Mouse (Mus musculus) gastrocnemius, postnatal 4 days (tissue): Measurements from ENCODE around the gene Babam2. TPM values are rescaled to one million over a fixed set of nuclear protein-coding genes. Genes with fewer than 3 reads are reported as not detected.

Source experiments
- DNase-seq, 2 experiments: peaks; one replicate each; pipeline ENCODE4 v3.0.0; 2021 to 2022; ENCODE audit warnings: low spot score in 2 of 2, mixed read lengths in 2 of 2
- total RNA-seq, 2 experiments: library from RNA; stranded (reverse); gene quantifications; 2 replicates each; pipeline ENCODE4 v1.2.3; 2021

The Babam2 gene
- total RNA-seq, 2 experiments from 2014 or later = 45.0 to 51.0 TPM

GRCm38 (mm10) chr5:31876216-31876974, 178.9 kb downstream of the Babam2 start:
- peak in 1 of 2 experiments; percentile 24 for DNase-seq

DNA sequence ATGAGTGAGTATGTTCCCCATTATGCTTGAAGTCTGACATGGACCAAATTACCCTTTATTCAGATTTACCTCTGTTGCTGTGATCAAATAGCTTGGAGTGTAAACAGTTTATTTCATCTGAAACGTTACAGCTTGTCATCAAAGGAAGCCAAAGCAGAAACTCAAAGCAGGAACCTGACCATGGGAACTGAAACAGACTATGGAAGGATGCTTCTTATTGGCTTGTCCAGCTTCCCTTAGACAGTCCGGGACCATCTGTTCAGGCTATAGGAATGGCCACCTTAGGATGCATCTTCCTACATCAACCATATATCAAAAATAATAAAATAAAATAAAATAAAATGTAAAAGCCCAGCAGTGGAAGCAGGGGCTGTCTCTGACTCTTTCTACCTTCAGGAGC, 183.0 kb downstream of the Babam2 start:
- DNase-seq = no peak

- no peak for DNase-seq
Observed at GRCm38 (mm10) chr5:31882297-31882696, 184.8 kb downstream of the Babam2 start.

- no peak for DNase-seq
Observed at GRCm38 (mm10) chr5:31884962-31885361, 187.5 kb downstream of the Babam2 start.

- DNase-seq = no peak
Observed at GRCm38 (mm10) chr5:31887590-31887989, 190.1 kb downstream of the Babam2 start.

- DNase-seq = no peak
Observed at GRCm38 (mm10) chr5:31888341-31888740, 190.9 kb downstream of the Babam2 start.

GRCm38 (mm10) chr5:31892631-31893030, 195.1 kb downstream of the Babam2 start:
- DNase-seq = no peak

DNA sequence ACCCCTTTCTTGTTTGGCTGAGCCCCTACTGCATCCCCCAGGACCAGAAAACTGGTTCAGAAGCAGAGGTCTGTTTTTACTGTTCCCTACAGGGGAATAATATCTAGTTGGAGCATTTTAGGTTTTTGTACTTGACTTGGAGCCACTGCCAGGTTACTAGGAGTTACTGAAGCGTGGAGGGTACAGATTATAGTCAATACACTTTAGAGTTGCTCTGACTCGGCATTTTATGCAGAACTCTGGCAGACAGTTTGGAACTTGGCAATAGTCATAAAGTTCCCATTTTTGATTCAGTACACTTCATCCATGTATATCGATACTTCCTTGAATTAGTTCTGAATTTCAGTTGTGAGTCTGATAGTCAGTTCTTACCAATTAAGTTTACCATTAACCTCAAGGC, 202.4 kb downstream of the Babam2 start:
- DNase-seq = no peak

DNA sequence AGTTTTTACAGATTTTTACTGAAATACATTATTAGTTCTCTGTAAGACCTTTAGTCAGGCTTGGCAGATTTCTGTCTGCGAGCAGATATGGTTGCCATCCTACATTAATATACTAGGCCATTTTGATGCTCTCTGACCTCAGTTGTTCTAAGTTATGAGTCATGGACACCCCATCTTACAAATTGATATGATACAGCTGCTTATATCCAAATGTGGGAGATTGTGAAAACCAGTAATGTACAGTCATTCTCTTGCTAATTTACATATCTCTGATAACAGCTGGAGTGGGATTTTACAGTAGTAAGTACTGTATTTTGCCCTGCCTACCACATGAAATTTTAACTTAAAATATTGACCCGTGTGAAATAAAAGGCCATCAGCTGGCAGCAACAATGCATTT, 204.7 kb downstream of the Babam2 start:
- DNase-seq = no peak

DNA sequence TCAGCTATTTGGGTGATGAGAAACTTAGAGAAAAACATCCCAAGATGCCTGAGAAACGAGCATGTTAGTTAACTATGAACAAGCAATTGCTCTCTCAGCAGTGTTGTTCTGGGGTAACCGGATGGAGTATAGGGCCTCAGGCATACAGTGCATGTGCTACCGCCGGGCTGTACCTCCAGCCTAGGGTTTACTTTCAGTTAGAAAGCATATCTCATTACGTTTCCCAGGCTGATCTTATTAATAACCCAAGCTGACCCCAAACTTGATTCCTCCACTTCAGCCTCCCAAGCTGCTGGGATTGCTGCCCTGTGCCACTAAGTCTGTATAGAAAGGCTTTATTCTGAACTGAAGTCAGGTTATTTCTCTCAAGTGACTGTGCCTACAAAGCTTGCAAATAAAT, 205.4 kb downstream of the Babam2 start:
- DNase-seq = no peak

DNA sequence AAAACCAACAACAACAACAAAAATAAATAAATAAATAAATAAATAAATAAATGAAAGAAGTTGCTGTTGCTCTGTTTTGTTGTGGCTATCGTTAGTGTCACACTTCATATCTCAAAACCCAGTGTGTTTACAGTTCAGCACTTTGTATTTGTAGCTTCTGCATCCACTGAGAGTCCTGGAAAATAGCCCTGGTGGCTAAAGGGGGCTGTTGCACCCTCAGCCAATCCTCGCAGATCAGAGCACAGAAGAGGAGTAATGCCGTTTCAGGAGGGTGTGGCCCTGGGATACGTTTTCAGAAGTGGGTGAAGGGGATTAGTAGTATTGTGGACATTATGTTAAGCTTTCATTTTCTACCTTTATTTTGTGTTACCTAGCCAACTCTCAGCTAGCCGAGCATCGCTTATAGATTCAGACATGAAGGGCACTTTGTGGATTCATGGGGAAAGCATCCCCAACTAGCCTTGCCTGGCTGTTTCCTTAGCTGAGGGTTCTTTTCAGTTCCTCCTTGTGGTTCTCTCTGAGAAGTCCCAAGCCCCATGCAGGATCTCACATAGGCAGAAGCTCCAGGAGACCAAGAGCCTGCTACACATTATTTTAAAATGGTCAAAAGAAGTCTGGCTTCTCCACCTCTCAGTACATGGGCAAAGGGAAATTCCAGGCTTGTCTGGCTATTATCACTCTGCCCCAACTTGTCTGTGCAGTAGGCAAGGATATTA, 207.6 kb downstream of the Babam2 start:
- DNase-seq = no peak

GRCm38 (mm10) chr5:31905808-31906207, 208.3 kb downstream of the Babam2 start:
- DNase-seq = no peak

DNA sequence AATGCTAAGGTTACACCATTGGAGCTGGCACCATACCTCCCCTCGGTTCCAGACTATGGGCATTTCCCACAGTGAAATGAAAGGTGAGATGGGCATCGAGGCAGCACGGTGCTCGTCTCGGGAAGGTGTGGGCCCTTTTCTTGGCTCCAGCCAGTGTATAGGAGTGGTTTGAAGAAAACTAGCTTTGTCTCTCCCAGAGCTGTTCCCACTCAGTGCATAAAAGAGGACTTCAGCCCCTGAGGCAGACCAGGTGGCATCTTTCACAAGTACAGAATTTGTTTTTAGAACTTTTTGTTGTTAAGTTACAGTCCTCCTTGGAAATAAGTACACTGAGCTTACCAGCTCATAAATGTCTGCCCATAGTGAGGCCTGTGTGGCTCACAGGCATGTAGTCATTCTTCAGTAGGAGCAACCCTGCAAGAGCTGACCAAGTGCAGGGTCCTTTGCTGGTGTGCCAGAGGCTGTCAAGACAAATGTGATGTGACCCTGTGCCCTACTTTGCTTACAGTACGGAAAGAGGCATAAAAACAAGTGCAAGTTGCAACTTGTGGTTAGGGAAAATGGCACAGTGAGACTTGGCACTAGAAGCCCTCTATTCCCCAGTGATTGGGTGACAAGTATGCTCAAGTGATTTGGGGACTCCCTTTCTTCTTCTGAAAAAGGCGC, 208.9 kb downstream of the Babam2 start:
- no peak for DNase-seq

DNA sequence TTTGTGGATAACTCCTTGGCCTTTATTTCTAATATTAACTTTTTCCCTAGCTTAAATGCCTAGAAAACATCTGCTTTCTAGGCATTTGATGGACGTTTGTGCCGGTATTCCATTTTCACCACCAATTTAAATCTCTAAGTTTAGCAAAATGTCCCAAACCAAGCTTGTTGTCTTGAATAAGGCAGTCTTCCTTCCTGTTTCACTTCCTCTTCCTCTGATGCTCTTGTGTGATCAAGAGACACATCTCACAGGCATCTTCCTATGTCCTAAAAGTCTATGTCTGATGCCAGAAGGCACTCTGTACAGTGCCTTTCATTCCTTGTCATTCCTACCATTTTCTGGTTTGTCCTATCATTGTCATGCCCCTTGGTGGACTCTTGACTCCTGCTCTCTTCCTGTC, 210.5 kb downstream of the Babam2 start:
- no peak for DNase-seq

DNA sequence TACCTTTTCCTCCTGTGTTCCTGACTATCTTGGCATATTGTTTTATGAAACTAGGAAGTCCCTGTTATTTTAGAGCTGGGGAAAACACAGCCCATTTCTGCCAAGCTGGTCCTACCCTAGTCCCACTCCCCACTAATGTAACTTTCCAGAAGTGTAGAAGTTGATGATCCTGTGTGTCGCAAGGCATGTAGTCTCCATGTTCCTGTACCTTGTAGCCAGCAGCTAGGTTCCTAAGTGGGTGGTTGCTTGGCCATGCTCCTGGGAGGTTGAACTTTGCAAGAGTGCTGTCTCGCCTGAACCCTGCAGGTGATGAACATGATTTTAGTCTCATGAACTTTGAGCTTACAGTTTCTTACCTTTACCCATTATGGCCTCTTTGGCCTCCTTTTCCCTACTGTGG, 211.3 kb downstream of the Babam2 start:
- DNase-seq = no peak

GRCm38 (mm10) chr5:31916241-31916640, 218.8 kb downstream of the Babam2 start:
- DNase-seq = no peak

DNA sequence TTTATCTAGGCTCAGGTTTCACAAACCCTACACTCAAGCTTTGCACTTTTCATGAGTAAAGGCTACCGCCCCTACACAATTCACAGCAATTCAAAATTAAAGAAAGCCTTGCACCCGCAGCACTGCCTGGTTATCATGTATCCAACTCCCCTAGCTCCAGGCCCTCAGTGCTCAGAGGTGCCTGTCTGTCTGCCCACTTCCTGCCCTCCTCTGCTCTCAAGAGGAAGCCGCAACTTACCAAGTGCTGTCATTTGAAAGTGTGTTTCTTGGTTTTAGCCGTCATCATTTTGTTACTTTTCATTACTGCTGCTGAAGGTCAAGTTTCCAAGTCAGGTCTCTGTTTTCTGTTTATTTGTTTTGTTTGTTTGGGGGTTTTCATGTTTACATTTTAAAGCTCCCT, 221.1 kb downstream of the Babam2 start:
- DNase-seq = no peak

DNA sequence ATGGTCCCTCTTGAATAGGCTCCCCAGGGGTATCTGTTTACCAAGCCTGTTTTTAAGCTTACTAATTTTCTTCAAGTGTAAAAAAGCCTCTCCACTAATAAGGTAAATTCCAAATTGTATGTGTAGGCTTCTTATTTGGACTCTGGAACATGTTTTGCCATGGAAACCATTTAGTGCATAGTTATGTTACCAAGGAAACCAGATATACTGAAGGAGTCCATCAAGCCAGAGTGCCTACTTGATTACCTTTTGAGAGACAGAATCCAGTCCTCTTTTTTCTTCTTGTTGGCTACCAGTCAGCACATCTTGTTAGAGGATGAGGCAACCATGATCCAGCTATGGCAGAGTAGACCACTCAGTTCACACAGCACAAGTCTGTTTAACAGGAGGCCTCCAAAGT, 222.6 kb downstream of the Babam2 start:
- DNase-seq = no peak

- no peak for DNase-seq
Observed at GRCm38 (mm10) chr5:31920890-31921289, 223.4 kb downstream of the Babam2 start.

DNA sequence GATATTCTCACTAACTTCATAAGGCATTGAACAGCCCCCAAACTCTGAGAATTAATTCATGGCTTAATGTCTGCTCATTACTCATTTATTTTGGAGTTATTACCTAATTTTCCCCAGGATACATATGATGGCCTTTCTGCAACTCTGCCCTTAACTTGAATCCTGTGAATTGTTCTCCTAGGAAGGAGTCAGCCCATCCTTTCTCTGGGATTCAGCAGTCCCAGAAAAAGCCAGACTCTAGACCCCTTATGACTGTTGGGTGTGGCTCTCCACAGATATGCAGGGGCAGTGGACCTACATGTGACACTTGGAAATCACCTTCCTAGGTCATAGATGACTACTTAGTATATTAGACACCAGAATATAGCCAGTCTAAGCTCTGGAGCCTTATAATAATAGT, 226.6 kb downstream of the Babam2 start:
- no peak for DNase-seq

DNA sequence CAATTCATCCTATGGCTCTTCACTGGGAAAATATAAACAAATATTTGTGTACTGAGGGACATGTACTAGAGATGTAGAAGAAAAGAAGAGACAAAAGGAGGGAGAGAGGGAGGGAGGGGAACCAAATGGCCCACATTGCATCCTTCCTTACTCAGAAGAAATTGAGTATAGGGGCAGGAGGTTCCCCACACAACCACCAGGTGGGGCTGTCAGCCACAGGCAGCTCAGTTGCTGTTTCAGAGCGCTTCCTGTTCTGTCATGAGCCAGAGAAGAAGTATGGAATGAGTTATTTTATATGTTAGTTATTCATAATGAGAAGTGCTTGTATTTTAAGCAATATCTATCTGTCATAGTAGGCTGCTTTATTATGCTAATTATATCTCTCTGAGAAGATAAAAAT, 229.1 kb downstream of the Babam2 start:
- DNase-seq = peak; percentile 29 to 62

GRCm38 (mm10) chr5:31929007-31929406, 231.5 kb downstream of the Babam2 start:
- DNase-seq = no peak
